11 mouse cellular contexts compared by ENCODE assay signal in genomic region chr4:95638063-95638462, GRCm38 (mm10).
A peak's percentile ranks its signal among the peaks of the same experiment; 100 is the strongest.
DNase-seq lines count a peak whose midpoint lies in the region; ATAC-seq and TF ChIP-seq lines count a peak whose summit lies in the region.
"Had no signal": no experiment of that assay in that cellular context is flagged by ENCODE, and none has a peak within 500 bp of the region (broad histone marks: within the 10 kb centered on the region; RNA-seq: fewer than 3 reads in every experiment).

No protein-coding gene starts in this region.

- no peak for DNase-seq in heart, postnatal 4 days
- DNase-seq in lung, embryonic 14.5 days, result no peak
- DNase-seq in lung, postnatal 36 days, result no peak
- DNase-seq in limb, embryonic 10.5 days (ENCODE audit: low spot score), result no peak
- DNase-seq in stomach, postnatal 0 days (ENCODE audit: low spot score), result no peak
- no peak for DNase-seq in right cerebral cortex, adult 2 months (ENCODE audit: low spot score in 2 of 2)
- DNase-seq: adrenal gland, postnatal 10 days; layer of hippocampus, postnatal 36 days had no signal

- TF ChIP-seq CTCF in lung, embryonic 14.5 days (IDR thresholded peaks at IDR 0.05; ENCODE audit: low read depth), result no peak
- TF ChIP-seq CTCF in stomach, postnatal 0 days (IDR thresholded peaks at IDR 0.05; ENCODE audit: low read depth), result no peak

- no peaks in the 10 kb centered on the region for H3K27me3 ChIP-seq in heart, embryonic 12.5 days (replicated peaks)
- no peaks in the 10 kb centered on the region for H3K27me3 ChIP-seq in lung, embryonic 14.5 days (ENCODE audit: insufficient read depth, low read length)
- no peaks in the 10 kb centered on the region for H3K27me3 ChIP-seq in limb, embryonic 10.5 days (ENCODE audit: low read depth, poor library complexity, severe bottlenecking)
- H3K27me3 ChIP-seq in stomach, postnatal 0 days (ENCODE audit: control insufficient read depth, insufficient read depth, low read length), result no peaks in the 10 kb centered on the region

- no peak overlapping the region for H3K9ac ChIP-seq in heart, embryonic 12.5 days
- no peak overlapping the region for H3K9ac ChIP-seq in lung, embryonic 14.5 days
- H3K9ac ChIP-seq in stomach, postnatal 0 days (ENCODE audit: low read length), result no peak overlapping the region

- no peak for ATAC-seq in heart, embryonic 12.5 days (ENCODE audit: insufficient number of reproducible peaks, low FRiP score)
- no peak for ATAC-seq in lung, embryonic 14.5 days (ENCODE audit: insufficient read depth)
- ATAC-seq in stomach, postnatal 0 days (ENCODE audit: low FRiP score, low TSS enrichment), result no peak

- no peak overlapping the region for H3K4me3 ChIP-seq in heart, embryonic 12.5 days
- H3K4me3 ChIP-seq in lung, embryonic 14.5 days (ENCODE audit: low read depth, low read length), result no peak overlapping the region
- no peak overlapping the region for H3K4me3 ChIP-seq in limb, embryonic 10.5 days
- H3K4me3 ChIP-seq in stomach, postnatal 0 days (ENCODE audit: low read depth, low read length), result no peak overlapping the region

- H3K9me3 ChIP-seq in heart, embryonic 12.5 days (replicated peaks), result no peaks in the 10 kb centered on the region
- H3K9me3 ChIP-seq in lung, embryonic 14.5 days (ENCODE audit: low read depth, low read length), result no peaks in the 10 kb centered on the region
- no peaks in the 10 kb centered on the region for H3K9me3 ChIP-seq in limb, embryonic 10.5 days (replicated peaks)
- H3K9me3 ChIP-seq in stomach, postnatal 0 days (ENCODE audit: control insufficient read depth, low read length), result no peaks in the 10 kb centered on the region

- peaks cover 18% of the 10 kb centered on the region for H3K4me1 ChIP-seq in heart, embryonic 12.5 days (replicated peaks)
- no peaks in the 10 kb centered on the region for H3K4me1 ChIP-seq in lung, embryonic 14.5 days (ENCODE audit: insufficient read depth)
- peaks cover 9% of the 10 kb centered on the region; the same call in 1 of the 2 replicates for H3K4me1 ChIP-seq in limb, embryonic 10.5 days
- H3K4me1 ChIP-seq in stomach, postnatal 0 days (replicated peaks; ENCODE audit: control insufficient read depth, insufficient read depth), result peaks cover 3% of the 10 kb centered on the region; the same call in 1 of the 2 replicates

- no peak overlapping the region for H3K4me2 ChIP-seq in heart, embryonic 12.5 days
- H3K4me2 ChIP-seq in lung, embryonic 14.5 days, result no peak overlapping the region
- H3K4me2 ChIP-seq in stomach, postnatal 0 days (replicated peaks; ENCODE audit: low read depth), result no peak overlapping the region
- H3K4me2 ChIP-seq: liver, embryonic 11.5 days had no signal

- peak overlapping the region; percentile 74; the same call in 1 of the 2 replicates for H3K27ac ChIP-seq in heart, embryonic 12.5 days (ENCODE audit: poor library complexity, severe bottlenecking)
- peak overlapping the region; percentile 71; the same call in 1 of the 2 replicates for H3K27ac ChIP-seq in lung, embryonic 14.5 days (ENCODE audit: low read depth)
- H3K27ac ChIP-seq in limb, embryonic 10.5 days, result peak overlapping the region; percentile 33; the same call in 1 of the 2 replicates
- peak overlapping the region; percentile 41 for H3K27ac ChIP-seq in stomach, postnatal 0 days (replicated peaks)
- H3K27ac ChIP-seq: kidney, postnatal 0 days had no signal

- no peaks in the 10 kb centered on the region for H3K36me3 ChIP-seq in heart, embryonic 12.5 days
- no peaks in the 10 kb centered on the region for H3K36me3 ChIP-seq in lung, embryonic 14.5 days (ENCODE audit: insufficient read depth)
- H3K36me3 ChIP-seq in limb, embryonic 10.5 days, result no peaks in the 10 kb centered on the region
- no peaks in the 10 kb centered on the region for H3K36me3 ChIP-seq in stomach, postnatal 0 days (ENCODE audit: control insufficient read depth, insufficient read depth, low read length)

- TF ChIP-seq EP300 in stomach, postnatal 0 days (optimal IDR thresholded peaks at IDR 0.05), result no peak

- 51% methylated on average over 3 of the region's 3 CpGs for WGBS in heart, embryonic 12.5 days
- 74% methylated on average over 3 of the region's 3 CpGs for WGBS in lung, embryonic 14.5 days
- 92% methylated on average over 3 of the region's 3 CpGs for WGBS in limb, embryonic 10.5 days
- WGBS in stomach, postnatal 0 days, result 47% methylated on average over 3 of the region's 3 CpGs
